Mouse (Mus musculus) embryonic facial prominence, embryonic 11.5 days (tissue): ENCODE measurements around the gene Tmem262. TPM values are rescaled to one million over a fixed set of nuclear protein-coding genes. Genes with fewer than 3 reads are reported as not detected.
A peak's percentile ranks its signal among the peaks of the same experiment; 100 is the strongest.

Source experiments
- ATAC-seq: fragments of 200-750 bp; cut with Nextera tagmentation; replicated peaks from 2 replicates; pipeline ENCODE4 v1.8.0; 2017; ENCODE audit warnings: low read depth; ENCODE audit not compliant: insufficient number of reproducible peaks, low FRiP score, low TSS enrichment
- DNase-seq: peaks from one replicate; pipeline ENCODE4 v3.0.0-alpha.2; 2015; ENCODE audit warnings: low spot score
- H3K27ac ChIP-seq: fragments of 300-500 bp; sonication (generic); replicated peaks from 2 replicates; pipeline ENCODE4 v1.5.1; 2014; ENCODE audit warnings: mild to moderate bottlenecking, low read depth, low read length, control low read depth
- H3K27me3 ChIP-seq: fragments of 300-500 bp; sonication (generic); 2 replicates; pipeline ENCODE4 v1.6.1; 2014; ENCODE audit warnings: mild to moderate bottlenecking, low read length, moderate library complexity, mixed read lengths; ENCODE audit not compliant: control insufficient read depth, insufficient read depth
- H3K36me3 ChIP-seq: fragments of 300-500 bp; sonication (generic); replicated peaks from 2 replicates; pipeline ENCODE4 v1.6.1; 2014; ENCODE audit warnings: low read depth, mild to moderate bottlenecking, low read length, moderate library complexity, mixed read lengths; ENCODE audit not compliant: control insufficient read depth, insufficient read depth
- H3K4me1 ChIP-seq: fragments of 300-500 bp; sonication (generic); 2 replicates; pipeline ENCODE4 v1.6.1; 2014; ENCODE audit warnings: low read length, mixed read lengths; ENCODE audit not compliant: control insufficient read depth, insufficient read depth
- H3K4me2 ChIP-seq: fragments of 300-500 bp; sonication (generic); 2 replicates; pipeline ENCODE4 v1.6.1; 2014; ENCODE audit warnings: low read depth, mild to moderate bottlenecking, control low read depth, low read length, moderate library complexity
- H3K4me3 ChIP-seq: fragments of 300-500 bp; sonication (generic); 2 replicates; pipeline ENCODE4 v1.5.1; 2014; ENCODE audit warnings: low read depth, low read length, control low read depth
- H3K9ac ChIP-seq: fragments of 300-500 bp; sonication (generic); replicated peaks from 2 replicates; pipeline ENCODE4 v1.6.1; 2014; ENCODE audit warnings: mild to moderate bottlenecking, control low read depth, low read length
- H3K9me3 ChIP-seq: fragments of 300-500 bp; sonication (generic); replicated peaks from 2 replicates; pipeline ENCODE4 v1.6.1; 2016; ENCODE audit warnings: mild to moderate bottlenecking, low read length, inconsistent platforms, mixed read lengths; ENCODE audit not compliant: control insufficient read depth
- WGBS: fragments of 180-500 bp; shearing (Covaris S2); extraction: QIAGEN DNeasy Blood & Tissue Kit; methylation state at CpG from one replicate; pipeline ENCODE4 v1.1.7; 2014; 5-methylcytosine and 5-hydroxymethylcytosine counted together
- polyA plus RNA-seq: library from polyadenylated mRNA; unstranded; fragments of >200 nt; fragmentation: Nextera tagmentation; extraction: Ambion mirVana; gene quantifications from 2 replicates; pipeline ENCODE4 v1.2.1, GENCODE M21; 2014

The Tmem262 gene
- polyA plus RNA-seq, 1 experiment from 2014 or later, result not detected

DNA sequence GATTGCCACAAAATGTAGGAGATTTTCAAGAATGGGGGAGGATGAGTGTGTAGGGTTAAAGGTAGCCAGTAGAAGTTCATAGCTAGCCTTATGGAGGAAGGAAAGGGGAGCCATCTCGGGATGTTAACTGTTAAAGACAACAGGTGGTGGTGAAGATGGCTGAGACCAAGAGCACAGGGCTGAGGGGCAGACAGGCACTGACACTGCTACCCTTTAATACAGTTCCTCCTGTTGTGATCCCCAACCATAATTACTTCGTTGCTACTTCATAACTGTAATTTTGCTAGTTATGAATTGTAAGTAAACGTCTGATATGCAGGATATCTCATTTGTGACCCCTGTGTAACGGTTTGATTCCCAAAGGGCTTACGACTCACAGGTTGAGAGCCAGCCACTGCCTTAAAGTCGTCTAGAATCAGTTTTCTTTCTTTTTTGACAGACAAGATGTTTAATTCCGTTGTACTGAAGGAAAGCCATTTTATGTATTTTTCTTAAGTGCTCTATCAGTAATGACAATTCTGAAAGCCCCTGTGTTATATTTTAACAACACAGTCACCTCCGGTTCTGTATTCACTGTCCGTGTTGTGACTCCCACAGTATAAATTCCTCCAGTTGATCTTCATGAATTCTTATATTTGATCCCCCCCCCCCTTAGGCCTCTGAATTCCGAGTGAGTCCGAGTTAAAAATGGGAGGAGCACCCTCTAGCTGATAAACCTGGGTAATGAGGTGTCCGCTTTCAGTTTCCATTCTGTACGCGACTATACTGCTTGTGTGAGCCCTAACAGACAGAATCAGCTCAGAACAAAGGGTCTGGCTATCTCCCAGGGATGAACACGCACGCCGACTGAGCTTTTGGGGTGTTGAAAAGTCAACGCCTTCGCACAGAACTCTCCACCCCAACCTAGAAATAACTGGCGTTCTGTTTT lies 34.2 kb upstream of the Tmem262 start:
- peak overlapping the region; percentile 92 for H3K9ac ChIP-seq
- peaks cover 4% of the 10 kb centered on the region; the same call in 1 of the 2 replicates for H3K4me1 ChIP-seq
- H3K4me3 ChIP-seq, result peak overlapping the region; percentile 93
- peak overlapping the region; percentile 72 for H3K27ac ChIP-seq
- no peak for DNase-seq
- WGBS, result 18% methylated on average over 20 of the region's 20 CpGs
- H3K27me3 ChIP-seq, result no peaks in the 10 kb centered on the region
- no peaks in the 10 kb centered on the region for H3K9me3 ChIP-seq
- ATAC-seq, result peak; percentile 37
- peak overlapping the region; percentile 50 for H3K4me2 ChIP-seq
- peaks cover 14% of the 10 kb centered on the region for H3K36me3 ChIP-seq

DNA sequence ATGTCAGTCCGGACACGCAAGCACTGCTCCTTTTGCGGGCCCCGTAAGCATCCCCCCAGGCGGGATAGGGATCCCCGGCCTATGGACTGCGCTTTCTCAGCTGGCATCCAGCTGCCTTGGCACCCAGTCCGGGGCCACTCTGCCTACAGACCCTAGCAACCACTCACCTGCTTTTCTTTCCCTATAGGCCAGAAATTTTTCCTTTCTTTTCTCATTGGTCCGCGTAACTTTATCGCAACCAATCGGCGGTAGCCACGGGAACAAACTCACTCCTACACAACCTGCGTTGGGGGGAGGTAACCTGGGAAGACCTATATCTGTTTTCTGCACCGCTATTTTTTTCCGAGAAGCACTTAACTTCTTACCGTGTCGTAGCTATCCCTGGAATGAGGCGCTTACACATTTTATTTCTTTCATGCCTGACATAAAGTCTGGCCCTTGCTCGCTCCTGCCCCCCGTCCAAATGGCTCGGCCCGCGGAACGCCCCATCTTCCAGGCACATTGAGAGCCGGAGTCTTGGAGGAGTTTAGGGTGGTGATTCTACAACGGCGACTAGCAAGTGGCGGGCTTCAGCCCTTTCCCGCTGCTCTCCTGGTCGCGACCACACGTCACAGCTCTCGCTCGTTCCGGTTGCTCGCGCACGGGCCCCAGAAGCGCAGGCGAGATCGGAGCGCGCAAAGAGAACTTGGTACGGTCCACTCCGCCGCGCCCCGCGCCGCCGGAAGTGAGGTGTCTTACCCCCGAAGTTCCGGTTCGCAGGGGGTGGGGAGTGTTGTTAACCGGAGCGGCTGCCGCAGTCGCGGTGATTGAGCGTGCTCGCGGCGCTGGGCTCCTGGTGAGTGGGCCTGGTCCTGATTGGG lies 33.3 kb upstream of the Tmem262 start, which contains the start of gene Syvn1:
Syvn1 (plus strand) TSS at position 283 of the 860 bp plus-strand sequence.
- H3K9me3 ChIP-seq, result no peaks in the 10 kb centered on the region
- H3K9ac ChIP-seq, result peak within 1 kb of the TSS; percentile 92
- peak within 1 kb of the TSS; percentile 99 for H3K27ac ChIP-seq
- peak; percentile 91 for ATAC-seq
- peak within 1 kb of the TSS; percentile 93 for H3K4me2 ChIP-seq
- H3K36me3 ChIP-seq, result peaks cover 17% of the 10 kb centered on the region
- H3K4me3 ChIP-seq, result peak within 1 kb of the TSS; percentile 93
- no peaks in the 10 kb centered on the region for H3K27me3 ChIP-seq
- WGBS, result under 1% methylated on average over 65 of the region's 65 CpGs
- peak; percentile 95 for DNase-seq
- peaks cover 4% of the 10 kb centered on the region; the same call in 1 of the 2 replicates for H3K4me1 ChIP-seq

DNA sequence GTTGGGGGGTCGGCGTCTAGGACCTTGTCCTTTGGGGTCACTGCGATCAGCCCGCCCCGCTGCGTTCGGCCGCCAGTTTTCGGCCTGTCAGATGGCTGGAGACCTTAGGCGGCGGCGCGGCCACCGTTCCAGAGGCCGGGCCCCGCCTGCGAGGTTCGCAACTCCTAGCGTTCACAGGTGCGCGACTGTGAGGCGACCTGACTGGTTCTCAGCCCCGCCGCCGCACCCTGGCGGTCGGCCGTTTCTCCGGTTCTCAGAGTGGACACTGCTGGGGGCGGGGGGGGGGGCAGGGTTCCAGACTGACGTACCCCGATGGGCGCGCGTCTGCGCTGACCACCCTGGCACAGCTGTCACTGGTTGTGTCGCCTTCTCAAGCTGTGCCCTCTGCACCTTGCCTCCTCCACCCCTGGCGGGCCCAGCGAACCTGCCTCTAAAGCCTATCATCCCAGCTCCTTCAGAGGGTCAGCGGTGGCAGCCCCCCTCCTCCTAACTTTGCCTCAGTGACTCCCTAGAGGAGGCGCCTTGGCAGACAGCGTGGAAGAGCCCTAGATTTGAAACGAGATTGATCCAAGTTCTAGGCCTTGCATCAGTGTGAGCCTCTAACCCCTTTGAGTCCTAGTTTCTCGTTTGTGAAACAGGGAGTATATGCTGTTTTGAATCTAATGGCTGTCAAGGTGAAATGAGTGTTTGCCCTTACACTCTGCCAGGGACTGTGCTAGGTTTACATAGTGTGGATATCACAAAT lies 32.5 kb upstream of the Tmem262 start:
- Histone ChIP-seq H3K9me3 (no peaks in the 10 kb centered on the region), H3K27ac (peak overlapping the region; percentile 99), H3K27me3 (no peaks in the 10 kb centered on the region), H3K9ac (peak overlapping the region; percentile 92), H3K36me3 (peaks cover 17% of the 10 kb centered on the region), H3K4me1 (peaks cover 4% of the 10 kb centered on the region; the same call in 1 of the 2 replicates), H3K4me2 (peak overlapping the region; percentile 93), H3K4me3 (peak overlapping the region; percentile 93)
- DNase-seq, result no peak
- ATAC-seq, result no peak
- WGBS, result 2% methylated on average over 44 of the region's 44 CpGs

DNA sequence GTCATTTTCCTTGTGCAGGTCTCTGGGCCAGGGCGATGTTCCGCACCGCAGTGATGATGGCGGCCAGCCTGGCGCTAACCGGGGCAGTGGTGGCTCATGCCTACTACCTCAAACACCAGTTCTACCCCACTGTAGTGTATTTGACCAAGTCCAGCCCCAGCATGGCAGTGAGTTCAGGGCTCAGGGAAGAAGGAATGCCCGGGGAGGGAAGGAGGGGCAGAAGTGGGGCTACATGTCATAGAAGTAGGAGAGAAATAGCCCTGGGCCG lies 32.0 kb upstream of the Tmem262 start:
- Histone ChIP-seq H3K27ac (no peak overlapping the region), H3K36me3 (peaks cover 17% of the 10 kb centered on the region), H3K9me3 (no peaks in the 10 kb centered on the region), H3K4me3 (peak overlapping the region; percentile 93), H3K4me1 (peaks cover 4% of the 10 kb centered on the region; the same call in 1 of the 2 replicates), H3K4me2 (peak overlapping the region; percentile 93), H3K9ac (no peak overlapping the region), H3K27me3 (no peaks in the 10 kb centered on the region)
- ATAC-seq, result no peak
- WGBS, result 86% methylated on average over 8 of the region's 8 CpGs
- DNase-seq, result no peak

DNA sequence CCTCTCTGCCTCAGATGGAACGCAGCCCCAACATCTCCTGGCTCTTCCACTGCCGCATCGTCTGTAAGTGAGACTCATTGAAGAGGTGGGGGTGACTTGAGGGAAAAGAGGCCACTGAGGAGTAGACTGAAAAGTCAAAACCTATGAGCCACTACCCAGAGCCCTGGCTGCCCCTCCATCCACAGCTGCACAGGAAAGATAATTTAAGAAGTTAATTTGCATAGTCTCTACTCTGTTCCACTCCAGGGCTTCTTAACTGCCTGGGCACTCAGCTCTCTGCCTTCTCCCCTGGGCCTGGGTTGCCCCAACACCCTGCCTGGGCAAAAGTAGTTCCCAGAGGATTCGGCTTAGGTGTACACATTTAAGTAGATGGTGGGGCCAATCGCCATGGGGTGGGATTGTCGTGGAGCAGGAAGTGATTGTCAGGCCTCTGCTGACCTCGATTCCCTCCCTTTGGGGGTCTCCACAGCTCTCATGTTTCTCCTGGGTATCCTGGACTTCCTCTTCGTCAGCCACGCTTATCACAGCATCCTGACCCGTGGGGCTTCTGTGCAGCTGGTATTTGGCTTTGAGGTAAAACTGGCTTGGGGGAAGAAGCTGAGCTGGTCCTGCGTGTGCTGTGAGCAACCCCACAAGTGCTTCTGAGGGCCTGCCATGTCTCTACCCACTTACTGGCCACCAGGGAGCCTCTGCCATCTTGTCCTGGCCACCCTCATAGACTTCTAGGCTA lies 31.0 kb upstream of the Tmem262 start:
- H3K27ac ChIP-seq, result no peak overlapping the region
- peaks cover 21% of the 10 kb centered on the region for H3K36me3 ChIP-seq
- H3K4me2 ChIP-seq, result no peak overlapping the region
- H3K9ac ChIP-seq, result no peak overlapping the region
- DNase-seq (no peak), ATAC-seq (no peak)
- H3K9me3 ChIP-seq, result no peaks in the 10 kb centered on the region
- H3K27me3 ChIP-seq, result no peaks in the 10 kb centered on the region
- peaks cover 4% of the 10 kb centered on the region; the same call in 1 of the 2 replicates for H3K4me1 ChIP-seq
- no peak overlapping the region for H3K4me3 ChIP-seq
- 86% methylated on average over 11 of the region's 11 CpGs for WGBS

DNA sequence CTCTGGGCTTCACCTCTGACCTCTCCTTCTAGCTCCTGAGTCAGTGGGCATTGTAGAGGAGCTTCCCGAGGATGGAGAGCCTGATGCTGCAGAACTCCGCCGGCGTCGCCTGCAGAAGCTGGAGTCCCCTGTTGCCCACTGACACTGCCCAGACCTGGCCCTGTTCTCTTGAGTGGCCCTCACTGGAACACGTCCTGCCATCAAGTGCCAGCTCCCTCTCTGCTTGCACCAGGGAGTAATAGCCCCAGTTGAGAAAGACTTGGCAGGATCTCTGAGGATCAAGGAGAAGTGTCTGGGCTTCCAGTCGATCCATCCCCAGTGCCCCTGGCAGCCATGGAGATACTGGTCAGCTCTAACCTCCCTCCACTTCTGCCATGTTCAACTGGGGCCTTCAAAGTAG lies 27.3 kb upstream of the Tmem262 start:
- DNase-seq (no peak), ATAC-seq (no peak)
- H3K27ac ChIP-seq, result no peak overlapping the region
- no peak overlapping the region for H3K4me3 ChIP-seq
- peaks cover 4% of the 10 kb centered on the region; the same call in 1 of the 2 replicates for H3K4me1 ChIP-seq
- 89% methylated on average over 7 of the region's 7 CpGs for whole genome bisulfite sequencing
- H3K9ac ChIP-seq, result no peak overlapping the region
- no peaks in the 10 kb centered on the region for H3K9me3 ChIP-seq
- peaks cover 22% of the 10 kb centered on the region for H3K36me3 ChIP-seq
- H3K27me3 ChIP-seq, result no peaks in the 10 kb centered on the region
- H3K4me2 ChIP-seq, result no peak overlapping the region

DNA sequence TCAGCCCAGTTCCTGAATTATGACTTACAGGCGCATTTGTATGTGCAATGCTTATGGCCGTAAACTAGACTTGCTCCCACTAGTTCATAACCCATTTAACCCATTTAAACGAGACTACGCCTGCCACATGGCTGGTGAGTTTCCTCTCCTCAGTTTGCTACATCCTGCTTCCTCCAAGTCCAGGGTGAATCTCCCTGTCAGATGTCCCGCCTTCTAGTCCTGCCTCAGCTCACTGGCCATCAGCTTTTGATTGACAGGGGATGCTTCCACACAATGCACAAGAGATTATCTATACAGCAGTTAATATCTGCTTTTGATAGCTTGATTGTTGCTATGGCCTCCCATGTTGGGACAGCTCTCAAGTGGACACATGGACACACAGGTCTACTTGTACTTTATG lies 25.5 kb upstream of the Tmem262 start:
- H3K4me1 ChIP-seq, result no peaks in the 10 kb centered on the region
- no peak overlapping the region for H3K4me2 ChIP-seq
- H3K27ac ChIP-seq, result no peak overlapping the region
- 89% methylated on average over 5 of the region's 5 CpGs for WGBS
- H3K27me3 ChIP-seq, result no peaks in the 10 kb centered on the region
- H3K4me3 ChIP-seq, result no peak overlapping the region
- H3K36me3 ChIP-seq, result peaks cover 18% of the 10 kb centered on the region
- H3K9ac ChIP-seq, result no peak overlapping the region
- no peak for ATAC-seq
- no peak for DNase-seq
- H3K9me3 ChIP-seq, result no peaks in the 10 kb centered on the region
